Mouse (Mus musculus) layer of hippocampus, postnatal 10 days (tissue): ENCODE results near the gene Ppp1r35. TPM values are rescaled to one million over a fixed set of nuclear protein-coding genes. Genes with fewer than 3 reads are reported as not detected.

Source experiments
- DNase-seq, 2 experiments: peaks; one replicate each; pipeline ENCODE4 v3.0.0; 2021; ENCODE audit warnings: low spot score in 2 of 2
- total RNA-seq, 2 experiments: library from RNA; stranded (reverse); gene quantifications; 2 replicates each; pipeline ENCODE4 v1.2.3; 2021

Ppp1r35 gene
- total RNA-seq, 2 experiments from 2014 or later, result 23.2 to 31.6 TPM

DNA sequence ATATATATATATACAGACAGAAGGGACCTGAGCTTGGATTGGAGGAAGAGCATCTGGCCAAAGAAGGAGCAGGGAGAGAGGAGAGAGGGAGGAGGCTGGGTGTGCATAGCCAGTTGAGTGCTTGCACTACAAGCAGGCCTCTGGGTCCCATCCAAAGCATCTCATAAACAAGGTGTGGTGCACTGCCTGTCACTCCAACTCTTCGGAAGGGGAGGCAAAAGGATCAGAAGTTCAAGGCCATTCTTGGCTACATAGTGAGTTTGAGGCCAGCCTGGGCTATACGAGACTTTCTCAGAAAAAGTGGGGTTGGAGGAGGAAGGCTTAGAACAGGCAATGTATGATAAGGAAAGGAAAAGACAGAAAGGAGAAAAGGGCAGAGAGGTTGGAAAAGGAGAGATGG, 47.3 kb downstream of the Ppp1r35 start:
- no peak for DNase-seq

DNA sequence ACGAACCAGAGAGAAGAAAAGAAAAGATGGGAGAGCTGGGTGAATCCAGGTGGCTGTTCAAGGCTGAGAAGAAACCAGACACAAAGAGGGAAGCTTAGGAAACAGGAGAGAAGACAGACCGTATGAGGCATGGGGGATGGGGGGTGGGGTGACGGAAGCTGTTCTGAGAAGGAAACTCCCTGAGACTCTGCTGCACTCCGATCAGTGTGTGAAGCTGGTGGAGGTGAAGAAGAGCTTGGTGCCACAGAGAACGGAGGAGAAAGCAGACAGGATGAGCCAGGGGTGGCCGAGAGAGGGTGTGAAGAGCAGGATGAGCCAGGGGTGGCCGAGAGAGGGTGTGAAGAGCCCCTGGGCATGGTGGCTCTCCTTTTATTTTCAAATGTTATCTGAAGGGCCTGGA, 47.8 kb downstream of the Ppp1r35 start:
- DNase-seq, result no peak

DNA sequence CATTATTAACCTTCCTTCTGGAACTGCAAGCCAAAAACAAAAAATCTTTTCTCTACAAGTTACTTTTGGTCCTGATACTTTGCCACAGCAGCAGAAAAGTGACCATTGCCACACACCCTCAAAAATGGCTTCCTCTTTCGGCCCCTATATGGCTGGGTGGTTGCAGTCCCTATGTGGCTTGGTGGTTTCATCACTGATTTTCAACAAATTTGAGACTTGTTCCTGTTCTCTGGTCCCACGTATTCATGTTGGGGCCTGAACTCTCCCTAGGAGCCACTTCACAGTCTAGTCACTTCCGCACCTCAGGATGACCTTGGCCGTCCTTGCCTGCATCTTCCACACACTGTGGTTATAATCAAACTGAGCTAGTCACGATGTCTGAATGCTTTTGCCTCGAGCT, 50.0 kb downstream of the Ppp1r35 start:
- no peak for DNase-seq

Other genes starting within 250 kb of the Ppp1r35 start
- not detected for gene Epo, start 245.6 kb upstream of the Ppp1r35 start, total RNA-seq
- gene Gnb2, start 245.3 kb upstream of the Ppp1r35 start, total RNA-seq, result 100 to 1,000 TPM; 874 to 885 TPM
- 100 to 1,000 TPM; 124 to 134 TPM for gene Actl6b, start 225.3 kb upstream of the Ppp1r35 start, total RNA-seq
- 10 to 100 TPM; 22.4 to 23.0 TPM for gene Tfr2, start 209.0 kb upstream of the Ppp1r35 start, total RNA-seq
- 10 to 100 TPM; 46.1 to 51.8 TPM for gene Mospd3, start 177.8 kb upstream of the Ppp1r35 start, total RNA-seq
- gene Pcolce, start 165.1 kb upstream of the Ppp1r35 start, total RNA-seq, result 10 to 100 TPM; 10.7 to 12.0 TPM
- gene Fbxo24, start 149.8 kb upstream of the Ppp1r35 start, total RNA-seq, result under 1 TPM; 0.27 to 0.36 TPM
- gene Lrch4, start 149.7 kb upstream of the Ppp1r35 start, total RNA-seq, result 10 to 100 TPM; 13.2 to 20.1 TPM
- 1 to 10 TPM; 8.7 to 8.9 TPM for gene Gm20605, start 149.7 kb upstream of the Ppp1r35 start, total RNA-seq
- 1 to 10 TPM; 5.0 to 7.5 TPM for gene Sap25, start 137.5 kb upstream of the Ppp1r35 start, total RNA-seq
- under 1 TPM; 0.18 to 0.25 TPM for gene Irs3, start 133.1 kb upstream of the Ppp1r35 start, total RNA-seq
- gene Agfg2, start 94.1 kb upstream of the Ppp1r35 start, total RNA-seq, result 10 to 100 TPM; 46.2 to 46.9 TPM
- gene Nyap1, start 37.2 kb upstream of the Ppp1r35 start, total RNA-seq, result 100 to 1,000 TPM; 100 to 105 TPM
- gene Tsc22d4, start 33.1 kb upstream of the Ppp1r35 start, total RNA-seq, result 100 to 1,000 TPM; 141 to 146 TPM
- 10 to 100 TPM; 33.0 to 33.7 TPM for gene Mepce, start 8.8 kb downstream of the Ppp1r35 start, total RNA-seq
- 1 to 10 TPM; 4.8 to 6.3 TPM for gene Zcwpw1, start 8.9 kb downstream of the Ppp1r35 start, total RNA-seq
- 1 to 10 TPM in 1 of 2 experiments, under 1 TPM in 1; 0.45 to 1.2 TPM for gene Pilra, start 57.4 kb downstream of the Ppp1r35 start, total RNA-seq
- gene Pilrb1, start 79.3 kb downstream of the Ppp1r35 start, total RNA-seq, result not detected
- gene Pilrb2, start 93.0 kb downstream of the Ppp1r35 start, total RNA-seq, result not detected
- not detected for gene Cyp3a13, start 142.8 kb downstream of the Ppp1r35 start, total RNA-seq
- gene Gjc3, start 184.2 kb downstream of the Ppp1r35 start, total RNA-seq, result 1 to 10 TPM; 5.7 to 6.1 TPM
- gene Azgp1, start 202.7 kb downstream of the Ppp1r35 start, total RNA-seq, result not detected
- gene Smok3a, start 242.4 kb downstream of the Ppp1r35 start, total RNA-seq, result not detected
- gene Smok3b, start 242.6 kb downstream of the Ppp1r35 start, total RNA-seq, result not detected